Mouse (Mus musculus) heart, postnatal 0 days (tissue): ENCODE measurements around the gene Klf16. TPM values are rescaled to one million over a fixed set of nuclear protein-coding genes. Genes with fewer than 3 reads are reported as not detected.

Experiments
- ATAC-seq: fragments of 200-750 bp; cut with Nextera tagmentation; 2 replicates; pipeline ENCODE4 v1.8.0; 2017; ENCODE audit warnings: low read depth, moderate number of reproducible peaks, moderate library complexity; ENCODE audit not compliant: insufficient read depth
- DNase-seq: peaks from one replicate; pipeline ENCODE4 v3.0.0-alpha.2; 2016; ENCODE audit warnings: low spot score
- H3K27ac ChIP-seq: fragments of 300-500 bp; sonication (generic); 2 replicates; pipeline ENCODE4 v1.5.1; 2014; ENCODE audit warnings: low read depth, mild to moderate bottlenecking
- H3K27me3 ChIP-seq: fragments of 300-500 bp; sonication (generic); 2 replicates; pipeline ENCODE4 v1.6.1; 2014; ENCODE audit warnings: low read length, mixed read lengths; ENCODE audit not compliant: control insufficient read depth, insufficient read depth
- H3K36me3 ChIP-seq: fragments of 300-500 bp; sonication (generic); replicated peaks from 2 replicates; pipeline ENCODE4 v1.6.1; 2014; ENCODE audit warnings: low read length, mixed read lengths; ENCODE audit not compliant: control insufficient read depth, insufficient read depth
- H3K4me1 ChIP-seq: fragments of 300-500 bp; sonication (generic); 2 replicates; pipeline ENCODE4 v1.6.1; 2014; ENCODE audit warnings: antibody characterized with exemption; ENCODE audit not compliant: control insufficient read depth, insufficient read depth
- H3K4me2 ChIP-seq: fragments of 300-500 bp; sonication (generic); 2 replicates; pipeline ENCODE4 v1.6.1; 2014; ENCODE audit warnings: low read depth, mild to moderate bottlenecking, low read length, moderate library complexity
- H3K4me3 ChIP-seq: fragments of 300-500 bp; sonication (generic); 2 replicates; pipeline ENCODE4 v1.5.1; 2014; ENCODE audit warnings: low read depth, low read length
- H3K9ac ChIP-seq: fragments of 300-500 bp; sonication (generic); replicated peaks from 2 replicates; pipeline ENCODE4 v1.6.1; 2014; ENCODE audit warnings: low read depth, low read length, mixed read lengths
- H3K9me3 ChIP-seq: fragments of 300-500 bp; sonication (generic); replicated peaks from 2 replicates; pipeline ENCODE4 v1.6.1; 2016; ENCODE audit warnings: low read length; ENCODE audit not compliant: control insufficient read depth
- CTCF ChIP-seq: IDR thresholded peaks from 2 replicates; pipeline ENCODE4 v1.5.1; 2016; ENCODE audit warnings: antibody characterized with exemption, control low read depth, low read depth
- EP300 ChIP-seq: IDR thresholded peaks from 2 replicates; pipeline ENCODE4 v1.6.1; 2016; ENCODE audit warnings: antibody characterized with exemption, low read depth
- WGBS: fragments of 180-500 bp; shearing (Covaris S2); extraction: QIAGEN DNeasy Blood & Tissue Kit; methylation state at CpG from one replicate; pipeline ENCODE4 v1.1.7; 2014; 5-methylcytosine and 5-hydroxymethylcytosine counted together
- polyA plus RNA-seq: library from polyadenylated mRNA; unstranded; fragments of >200 nt; fragmentation: Nextera tagmentation; extraction: Ambion mirVana; gene quantifications from 2 replicates; pipeline ENCODE4 v1.2.1, GENCODE M21; 2015
- total RNA-seq: library from RNA; depleted of rRNA; stranded (reverse); fragments of >200 nt; gene quantifications from 2 replicates; pipeline ENCODE4 v1.2.3, GENCODE M21; 2014; ENCODE audit warnings: low replicate concordance

The Klf16 gene
- total and polyA plus RNA-seq, 2 experiments from 2014 or later = 3.5 to 9.3 TPM

DNA sequence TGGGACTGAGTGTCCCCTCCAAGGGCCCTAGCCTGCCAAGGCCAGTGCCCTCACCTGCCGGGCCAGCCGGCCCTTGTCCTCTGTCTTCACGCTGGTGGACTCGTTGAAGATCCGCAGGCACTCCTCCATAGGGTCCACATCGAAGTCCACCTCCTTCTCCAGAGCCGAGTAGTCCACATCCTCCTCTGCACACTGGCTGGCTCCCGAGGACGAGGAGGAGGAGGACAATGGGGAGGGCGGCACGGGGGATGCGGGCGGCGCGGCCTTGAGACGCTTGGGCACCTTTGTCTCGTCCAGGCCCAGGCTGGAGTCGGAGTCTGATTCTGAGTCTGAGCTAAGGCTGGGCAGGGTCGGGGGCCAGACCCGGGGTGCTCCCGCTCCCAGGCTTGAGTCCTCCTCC lies 27.8 kb downstream of the Klf16 start:
- H3K4me1 ChIP-seq = peaks cover 12% of the 10 kb centered on the region
- no peaks in the 10 kb centered on the region for H3K27me3 ChIP-seq
- H3K36me3 ChIP-seq = peaks cover 55% of the 10 kb centered on the region
- no peaks in the 10 kb centered on the region for H3K9me3 ChIP-seq
- 83% methylated on average over 21 of the region's 21 CpGs for WGBS
- no peak for ATAC-seq
- DNase-seq = no peak
- H3K4me2 ChIP-seq = no peak overlapping the region
- no peak for TF ChIP-seq CTCF
- TF ChIP-seq EP300 = no peak
- no peak overlapping the region for H3K4me3 ChIP-seq
- H3K27ac ChIP-seq = no peak overlapping the region
- no peak overlapping the region for H3K9ac ChIP-seq

DNA sequence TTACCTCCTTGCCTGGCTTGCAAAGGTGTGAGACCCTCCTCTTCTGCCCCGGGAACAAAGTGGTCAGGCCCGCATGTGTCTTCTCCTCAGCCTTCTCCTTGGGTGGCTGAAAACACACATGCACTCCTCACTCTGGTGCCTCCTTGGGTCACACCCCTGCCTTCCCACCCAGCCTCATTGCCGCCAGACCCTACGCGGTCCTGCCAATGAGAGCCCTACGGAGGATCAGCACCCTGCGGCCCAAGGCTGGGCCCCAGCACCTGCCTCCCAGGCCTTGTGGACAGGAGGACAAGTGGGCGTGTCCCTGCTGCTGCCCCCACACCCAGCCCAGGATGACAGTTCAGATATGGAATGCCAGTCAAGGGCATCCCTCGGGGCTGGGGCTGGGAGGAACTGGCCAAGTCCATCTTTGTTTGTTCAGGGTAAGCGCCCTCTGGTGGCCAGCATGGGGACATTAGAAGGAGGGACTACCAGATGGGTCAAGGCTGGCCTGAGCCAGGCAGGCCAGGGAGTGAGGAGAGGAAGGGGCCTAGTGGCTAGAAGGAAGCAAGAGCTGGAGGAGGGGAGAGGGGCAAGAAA lies 28.6 kb downstream of the Klf16 start:
- Histone ChIP-seq H3K36me3 (peaks cover 63% of the 10 kb centered on the region), H3K4me2 (no peak overlapping the region), H3K9me3 (no peaks in the 10 kb centered on the region), H3K27me3 (no peaks in the 10 kb centered on the region), H3K4me3 (no peak overlapping the region), H3K27ac (no peak overlapping the region), H3K9ac (no peak overlapping the region), H3K4me1 (peaks cover 5% of the 10 kb centered on the region; the same call in 1 of the 2 replicates)
- peak; percentile 49 for ATAC-seq
- TF ChIP-seq EP300 (no peak), CTCF (peak; percentile 79)
- WGBS = 70% methylated on average over 10 of the region's 10 CpGs
- peak; percentile 53 for DNase-seq

DNA sequence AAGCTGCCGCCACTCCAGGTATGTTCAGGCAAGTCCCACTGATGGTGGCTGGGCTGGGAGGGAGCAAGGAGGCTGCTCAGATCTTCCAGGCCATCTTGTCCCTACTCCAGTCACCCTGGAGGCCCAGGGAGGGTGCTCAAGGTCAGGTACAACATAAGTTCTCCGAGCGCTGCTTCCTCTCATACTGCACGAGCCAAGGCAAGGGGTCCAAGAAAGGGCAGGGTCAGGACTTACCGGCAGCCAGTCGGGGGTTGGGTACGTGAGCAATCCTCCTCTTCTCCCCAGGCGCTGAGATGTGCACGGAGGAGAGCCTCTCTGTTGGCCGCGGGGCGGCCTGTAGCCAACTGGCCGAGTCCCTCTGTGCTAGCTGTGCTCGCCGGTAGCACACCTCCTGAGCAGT lies 29.6 kb downstream of the Klf16 start:
- no peak for TF ChIP-seq CTCF
- TF ChIP-seq EP300 = no peak
- DNase-seq = no peak
- H3K9ac ChIP-seq = no peak overlapping the region
- ATAC-seq = no peak
- H3K27me3 ChIP-seq = no peaks in the 10 kb centered on the region
- no peaks in the 10 kb centered on the region for H3K4me1 ChIP-seq
- peaks cover 73% of the 10 kb centered on the region for H3K36me3 ChIP-seq
- no peak overlapping the region for H3K27ac ChIP-seq
- no peak overlapping the region for H3K4me3 ChIP-seq
- WGBS = 84% methylated on average over 15 of the region's 15 CpGs
- H3K4me2 ChIP-seq = no peak overlapping the region
- no peaks in the 10 kb centered on the region for H3K9me3 ChIP-seq

- no peaks in the 10 kb centered on the region for H3K9me3 ChIP-seq
- peaks cover 78% of the 10 kb centered on the region for H3K36me3 ChIP-seq
- no peak overlapping the region for H3K9ac ChIP-seq
- DNase-seq (no peak), ATAC-seq (no peak)
- TF ChIP-seq EP300 (no peak), CTCF (no peak)
- H3K4me2 ChIP-seq = no peak overlapping the region
- H3K4me3 ChIP-seq = no peak overlapping the region
- 89% methylated on average over 4 of the region's 4 CpGs for WGBS
- no peaks in the 10 kb centered on the region for H3K4me1 ChIP-seq
- no peaks in the 10 kb centered on the region for H3K27me3 ChIP-seq
- no peak overlapping the region for H3K27ac ChIP-seq
Measured at GRCm38 (mm10) chr10:80546945-80547344, 30.2 kb downstream of the Klf16 start.

GRCm38 (mm10) chr10:80545590-80545989 lies 31.5 kb downstream of the Klf16 start:
- ATAC-seq = no peak
- 80% methylated on average over 8 of the region's 8 CpGs for WGBS
- Histone ChIP-seq H3K4me2 (no peak overlapping the region), H3K4me1 (no peaks in the 10 kb centered on the region), H3K4me3 (no peak overlapping the region), H3K27me3 (no peaks in the 10 kb centered on the region), H3K9ac (no peak overlapping the region), H3K36me3 (peaks cover 86% of the 10 kb centered on the region), H3K9me3 (no peaks in the 10 kb centered on the region), H3K27ac (no peak overlapping the region)
- no peak for DNase-seq
- TF ChIP-seq CTCF (no peak), EP300 (no peak)

- 87% methylated on average over 14 of the region's 14 CpGs for WGBS
- ATAC-seq = no peak
Measured at GRCm38 (mm10) chr10:80543873-80544272, 33.2 kb downstream of the Klf16 start.

More at GRCm38 (mm10) chr10:80543873-80544272, 33.2 kb downstream of the Klf16 start:
- no peak overlapping the region for H3K4me2 ChIP-seq
- peaks cover 69% of the 10 kb centered on the region for H3K36me3 ChIP-seq
- no peak overlapping the region for H3K9ac ChIP-seq
- no peak overlapping the region for H3K4me3 ChIP-seq
- H3K27me3 ChIP-seq = no peaks in the 10 kb centered on the region
- no peak overlapping the region for H3K27ac ChIP-seq
- no peaks in the 10 kb centered on the region for H3K9me3 ChIP-seq
- H3K4me1 ChIP-seq = no peaks in the 10 kb centered on the region
- no peak for DNase-seq
- TF ChIP-seq CTCF (no peak), EP300 (no peak)
